Mouse (Mus musculus) small intestine, adult 2 months (tissue): ENCODE results near the gene Nedd8. TPM values are rescaled to one million over a fixed set of nuclear protein-coding genes. Genes with fewer than 3 reads are reported as not detected.
A peak's percentile ranks its signal among the peaks of the same experiment; 100 is the strongest.

ENCODE experiments used
- H3K27ac ChIP-seq: fragments of 200-500 bp; 2 replicates; pipeline ENCODE4 v1.5.1; 2012; ENCODE audit warnings: low read depth, low read length, control low read depth, inconsistent platforms; ENCODE audit not compliant: insufficient read depth
- H3K27me3 ChIP-seq: fragments of 200-500 bp; 2 replicates; pipeline ENCODE4 v1.6.1; 2012; ENCODE audit warnings: mild to moderate bottlenecking, moderate library complexity, low read length, inconsistent platforms; ENCODE audit not compliant: control insufficient read depth, insufficient read depth
- H3K36me3 ChIP-seq: fragments of 200-500 bp; 2 replicates; pipeline ENCODE4 v1.6.1; 2012; ENCODE audit warnings: mild to moderate bottlenecking, low read length, control low read depth, inconsistent platforms; ENCODE audit not compliant: control insufficient read depth, insufficient read depth
- H3K4me1 ChIP-seq: fragments of 200-500 bp; 2 replicates; pipeline ENCODE4 v1.6.1; 2012; ENCODE audit warnings: low read length, inconsistent platforms, mixed read lengths; ENCODE audit not compliant: control insufficient read depth, insufficient read depth, insufficient read length
- H3K4me3 ChIP-seq: fragments of 200-500 bp; 2 replicates; pipeline ENCODE4 v1.5.1; 2012; ENCODE audit warnings: low read depth, mild to moderate bottlenecking, control low read depth, inconsistent platforms, low read length, moderate library complexity
- CTCF ChIP-seq: fragments of 200-500 bp; IDR thresholded peaks from 2 replicates; pipeline ENCODE4 v1.5.1; 2012; ENCODE audit warnings: low read depth, mild to moderate bottlenecking, control low read depth, inconsistent platforms, low read length, moderate library complexity, mixed read lengths; ENCODE audit not compliant: insufficient replicate concordance, insufficient read length; ENCODE audit errors: extremely low read depth
- POLR2A ChIP-seq: fragments of 200-500 bp; IDR thresholded peaks from 2 replicates; pipeline ENCODE4 v1.6.1; 2012; ENCODE audit warnings: low read depth, mild to moderate bottlenecking, control low read depth, inconsistent platforms, low read length, moderate library complexity
- WGBS: fragments of 180-500 bp; shearing (Covaris S2); methylation state at CpG from one replicate; pipeline ENCODE4 v1.1.7; 2018; 5-methylcytosine and 5-hydroxymethylcytosine counted together
- polyA plus RNA-seq: library from polyadenylated mRNA; depleted of rRNA; stranded (reverse); fragments of >200 nt; gene quantifications from 2 replicates; pipeline ENCODE4 v1.2.3, GENCODE M21; 2012

Gene Nedd8
- polyA plus RNA-seq, 1 experiment, result 228 TPM

DNA sequence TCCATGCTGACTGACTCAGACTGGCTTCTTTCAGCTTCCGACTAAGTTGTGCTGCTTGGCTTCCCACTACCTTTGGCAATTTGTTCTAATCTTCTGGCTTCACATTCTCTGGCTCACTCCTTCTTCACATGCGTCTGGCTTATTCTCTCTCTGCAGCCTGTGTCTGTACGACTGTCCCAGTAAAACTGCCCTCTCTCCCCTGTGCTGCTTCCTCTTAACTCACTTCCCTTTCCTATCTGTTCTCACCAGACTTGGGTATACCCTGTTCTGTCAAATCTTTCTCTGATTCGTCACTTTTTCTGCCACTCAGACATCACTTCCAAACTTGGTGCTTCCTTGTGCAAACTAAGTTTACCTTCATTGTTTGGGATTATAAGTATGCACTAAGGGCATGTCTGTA is 25.3 kb upstream of the Nedd8 start:
- TF ChIP-seq CTCF, result no peak
- no peaks in the 10 kb centered on the region for H3K4me1 ChIP-seq
- 80% methylated on average over 4 of the region's 4 CpGs for WGBS
- H3K27me3 ChIP-seq, result no peaks in the 10 kb centered on the region
- no peaks in the 10 kb centered on the region for H3K36me3 ChIP-seq
- no peak overlapping the region for H3K27ac ChIP-seq
- H3K4me3 ChIP-seq, result no peak overlapping the region

DNA sequence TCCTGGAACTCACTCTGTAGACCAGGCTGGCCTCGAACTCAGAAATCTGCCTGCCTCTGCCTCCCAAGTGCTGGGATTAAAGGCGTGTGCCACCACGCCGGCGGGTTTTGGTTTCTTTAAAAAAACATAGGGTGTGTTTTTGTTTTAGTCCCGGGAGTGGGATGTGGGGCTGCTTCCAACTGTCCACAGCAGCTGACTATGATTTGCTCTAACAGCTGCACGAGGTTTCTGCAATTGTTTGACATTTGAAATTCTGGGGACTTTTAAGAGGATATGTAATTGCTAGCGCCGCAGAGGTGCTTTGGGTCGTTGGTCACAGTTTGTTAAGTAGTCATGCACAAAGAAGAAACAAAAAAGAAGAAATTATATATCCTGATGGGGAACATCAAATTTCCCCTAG is 17.5 kb upstream of the Nedd8 start:
- H3K36me3 ChIP-seq, result no peaks in the 10 kb centered on the region
- TF ChIP-seq POLR2A (no peak), CTCF (no peak)
- WGBS, result 73% methylated on average over 10 of the region's 10 CpGs
- H3K4me1 ChIP-seq, result no peaks in the 10 kb centered on the region
- H3K4me3 ChIP-seq, result no peak overlapping the region
- no peak overlapping the region for H3K27ac ChIP-seq
- H3K27me3 ChIP-seq, result no peaks in the 10 kb centered on the region

- peak overlapping the region; percentile 78 for H3K27ac ChIP-seq
- peaks cover 24% of the 10 kb centered on the region for H3K36me3 ChIP-seq
- H3K4me1 ChIP-seq, result no peaks in the 10 kb centered on the region
- peak overlapping the region; percentile 76 for H3K4me3 ChIP-seq
- WGBS, result 8% methylated on average over 3 of the region's 3 CpGs
- no peaks in the 10 kb centered on the region for H3K27me3 ChIP-seq
- TF ChIP-seq POLR2A, result no peak
- no peak for TF ChIP-seq CTCF
These were observed 10.2 kb upstream of the Nedd8 start for GRCm38 (mm10) chr14:55682118-55682493.

DNA sequence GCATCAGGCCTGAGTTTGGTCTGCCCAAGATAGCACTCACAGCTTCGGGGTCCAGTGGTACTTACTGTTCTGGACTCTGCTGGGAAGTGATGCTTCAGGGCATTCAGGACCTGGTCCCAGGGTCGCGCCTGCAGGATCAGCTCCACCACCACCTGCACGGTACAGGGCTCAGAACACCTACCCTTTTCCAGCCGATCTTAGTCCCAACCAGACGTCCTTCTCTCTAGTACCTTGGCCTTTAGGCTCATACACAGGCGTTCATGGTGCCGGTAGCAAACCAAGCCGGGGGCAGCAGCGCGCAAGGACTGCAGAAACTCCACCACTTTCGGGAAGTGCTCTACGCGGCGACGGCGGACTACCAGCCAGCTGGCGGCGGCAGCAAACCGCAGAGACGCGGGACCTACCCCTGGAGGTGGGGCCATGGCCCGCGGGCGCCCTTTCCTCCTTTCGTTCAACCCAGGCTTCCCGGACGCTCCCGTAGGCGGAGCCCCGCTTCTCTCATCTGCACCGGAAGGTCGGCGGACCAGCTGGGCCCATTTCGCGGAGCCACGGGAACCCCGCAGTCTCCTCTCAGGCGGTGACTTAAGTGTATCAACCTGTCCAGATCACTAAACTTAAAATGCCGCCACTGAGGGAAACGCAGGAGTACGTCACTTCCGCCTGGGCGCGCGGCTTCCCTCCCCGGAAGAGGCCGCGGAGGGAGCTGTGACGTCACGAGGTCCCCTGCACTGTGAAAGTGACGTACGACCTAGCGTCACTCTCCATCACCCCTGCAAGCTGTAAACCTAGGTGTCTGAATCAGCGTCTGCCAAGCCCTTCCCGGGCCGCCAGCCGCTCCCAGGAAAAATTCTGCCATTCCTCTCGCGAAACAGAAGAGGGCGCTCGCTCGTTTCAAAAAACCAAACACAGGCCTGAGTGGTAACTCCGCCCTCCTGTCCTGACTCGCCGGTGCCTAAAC is 9.5 kb upstream of the Nedd8 start, which contains the start of gene Tinf2:
TSS of gene Tinf2 (minus strand) at position 661 of the 958 bp plus-strand sequence.
- WGBS, result under 1% methylated on average over 66 of the region's 66 CpGs

DNA sequence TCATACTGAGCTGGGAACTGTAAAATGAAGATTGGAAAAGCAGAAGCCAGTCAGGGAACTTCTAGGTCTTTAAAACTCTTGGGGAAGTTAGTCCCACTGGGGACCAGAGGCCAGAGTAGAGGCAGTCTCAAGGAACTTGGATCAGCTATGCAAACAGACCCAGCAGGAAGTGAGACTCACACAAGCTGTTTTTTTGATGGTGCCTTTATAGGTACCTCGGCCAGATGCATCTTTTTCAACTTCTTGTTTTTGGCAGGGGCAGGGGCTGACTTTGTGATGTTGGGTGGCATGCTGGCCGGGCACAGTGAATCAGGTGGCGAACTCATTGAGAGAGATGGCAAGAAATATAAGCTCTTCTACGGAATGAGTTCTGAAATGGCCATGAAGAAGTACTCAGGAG is 5.7 kb upstream of the Nedd8 start:
- no peak overlapping the region for H3K27ac ChIP-seq
- no peaks in the 10 kb centered on the region for H3K27me3 ChIP-seq
- no peak overlapping the region for H3K4me3 ChIP-seq
- TF ChIP-seq CTCF (no peak), POLR2A (no peak)
- H3K36me3 ChIP-seq, result peaks cover 39% of the 10 kb centered on the region
- peaks cover 2% of the 10 kb centered on the region for H3K4me1 ChIP-seq
- WGBS, result 78% methylated on average over 4 of the region's 4 CpGs

More for the DNA sequence above, 9.5 kb upstream of the Nedd8 start, which contains the start of gene Tinf2:
- Histone ChIP-seq H3K27ac (peak within 1 kb of the TSS; percentile 78), H3K4me1 (no peaks in the 10 kb centered on the region), H3K4me3 (peak within 1 kb of the TSS; percentile 76), H3K36me3 (peaks cover 31% of the 10 kb centered on the region), H3K27me3 (no peaks in the 10 kb centered on the region)
- TF ChIP-seq POLR2A (no peak; the same call in 1 of the 2 replicates), CTCF (peak; percentile 85)

GRCm38 (mm10) chr14:55672741-55673060 is 777 bp upstream of the Nedd8 start:
- Histone ChIP-seq H3K27ac (peak overlapping the region; percentile 80; the same call in 1 of the 2 replicates), H3K27me3 (no peaks in the 10 kb centered on the region), H3K4me1 (peaks cover 2% of the 10 kb centered on the region), H3K4me3 (no peak overlapping the region), H3K36me3 (peaks cover 18% of the 10 kb centered on the region)
- no peak for TF ChIP-seq POLR2A
- TF ChIP-seq CTCF, result no peak
- whole genome bisulfite sequencing, result 52% methylated on average over 7 of the region's 7 CpGs

GRCm38 (mm10) chr14:55671486-55671832 is 465 bp downstream of the Nedd8 start:
- H3K36me3 ChIP-seq, result peaks cover 12% of the 10 kb centered on the region
- under 1% methylated on average over 12 of the region's 12 CpGs for WGBS
- H3K27ac ChIP-seq, result no peak overlapping the region
- H3K4me3 ChIP-seq, result peak overlapping the region; percentile 83
- TF ChIP-seq CTCF, result no peak
- no peak for TF ChIP-seq POLR2A
- H3K27me3 ChIP-seq, result no peaks in the 10 kb centered on the region
- peaks cover 2% of the 10 kb centered on the region for H3K4me1 ChIP-seq
